Mouse (Mus musculus) forebrain, embryonic 14.5 days (tissue): ENCODE data around the gene Znhit1. TPM values are rescaled to one million over a fixed set of nuclear protein-coding genes. Genes with fewer than 3 reads are reported as not detected.
"Not testable (repeated sequence)": the region's sequence is repeated elsewhere in the genome, so short reads cannot be mapped to it uniquely, and the experiment has no call there.

Source experiments
- ATAC-seq: fragments of 200-750 bp; cut with Nextera tagmentation; 2 replicates; pipeline ENCODE4 v1.8.0; 2017; ENCODE audit warnings: mild to moderate bottlenecking, moderate library complexity
- DNase-seq: peaks from one replicate; pipeline ENCODE4 v3.0.0-alpha.2; 2015; ENCODE audit warnings: low spot score
- H3K27ac ChIP-seq: fragments of 300-500 bp; sonication (generic); 2 replicates; pipeline ENCODE4 v1.5.1; 2014; ENCODE audit warnings: low read depth, mild to moderate bottlenecking, control low read depth, low read length, moderate library complexity
- H3K27me3 ChIP-seq: fragments of 300-500 bp; sonication (generic); replicated peaks from 2 replicates; pipeline ENCODE4 v1.6.1; 2014; ENCODE audit warnings: low read length, control low read depth, mixed read lengths; ENCODE audit not compliant: control insufficient read depth, insufficient read depth
- H3K36me3 ChIP-seq: fragments of 300-500 bp; sonication (generic); 2 replicates; pipeline ENCODE4 v1.6.1; 2014; ENCODE audit warnings: low read length, control low read depth; ENCODE audit not compliant: control insufficient read depth, insufficient read depth
- H3K4me1 ChIP-seq: fragments of 300-500 bp; sonication (generic); 2 replicates; pipeline ENCODE4 v1.6.1; 2014; ENCODE audit warnings: antibody characterized with exemption, low read length, control low read depth; ENCODE audit not compliant: control insufficient read depth, insufficient read depth
- H3K4me2 ChIP-seq: fragments of 300-500 bp; sonication (generic); 2 replicates; pipeline ENCODE4 v1.6.1; 2014; ENCODE audit warnings: mild to moderate bottlenecking, control low read depth, low read length
- H3K4me3 ChIP-seq: fragments of 300-500 bp; sonication (generic); 2 replicates; pipeline ENCODE4 v1.5.1; 2014; ENCODE audit warnings: low read depth, low read length, control low read depth
- H3K9ac ChIP-seq: fragments of 300-500 bp; sonication (generic); 2 replicates; pipeline ENCODE4 v1.6.1; 2014; ENCODE audit warnings: mild to moderate bottlenecking, low read length, control low read depth, moderate library complexity
- H3K9me3 ChIP-seq: fragments of 300-500 bp; sonication (generic); replicated peaks from 2 replicates; pipeline ENCODE4 v1.6.1; 2016; ENCODE audit warnings: low read length, control low read depth, mixed read lengths; ENCODE audit not compliant: control insufficient read depth
- WGBS: fragments of 180-500 bp; shearing (Covaris S2); extraction: QIAGEN DNeasy Blood & Tissue Kit; methylation state at CpG from one replicate; pipeline ENCODE4 v1.1.7; 2014; 5-methylcytosine and 5-hydroxymethylcytosine counted together
- polyA plus RNA-seq: library from polyadenylated mRNA; unstranded; fragments of >200 nt; fragmentation: Nextera tagmentation; extraction: Ambion mirVana; gene quantifications from 2 replicates; pipeline ENCODE4 v1.2.1, GENCODE M21; 2014

Gene Znhit1
- polyA plus RNA-seq, 1 experiment from 2014 or later, result 136 TPM

GRCm38 (mm10) chr5:136953015-136953414 lies 34.8 kb downstream of the Znhit1 start, which contains the start of gene Fis1:
Gene Fis1, plus strand, starts transcription at chr5:136953275.
- peaks cover 9% of the 10 kb centered on the region for H3K4me1 ChIP-seq
- no peaks in the 10 kb centered on the region for H3K9me3 ChIP-seq
- peak within 1 kb of the TSS; percentile 61; the same call in 1 of the 2 replicates for H3K27ac ChIP-seq
- peak; percentile 99 for ATAC-seq
- WGBS, result under 1% methylated on average over 22 of the region's 23 CpGs
- peak within 1 kb of the TSS; percentile 58 for H3K4me3 ChIP-seq
- no peaks in the 10 kb centered on the region for H3K27me3 ChIP-seq
- H3K9ac ChIP-seq, result peak within 1 kb of the TSS; percentile 72
- peak; percentile 99 for DNase-seq
- H3K36me3 ChIP-seq, result peaks cover 3% of the 10 kb centered on the region; the same call in 1 of the 2 replicates
- peak within 1 kb of the TSS; percentile 73 for H3K4me2 ChIP-seq

- no peaks in the 10 kb centered on the region for H3K27me3 ChIP-seq
- no peak overlapping the region for H3K4me2 ChIP-seq
- H3K4me3 ChIP-seq, result no peak overlapping the region
These were observed 35.7 kb downstream of the Znhit1 start for GRCm38 (mm10) chr5:136952153-136952552.

GRCm38 (mm10) chr5:136950521-136950920 lies 37.3 kb downstream of the Znhit1 start:
- DNase-seq (no peak), ATAC-seq (no peak)
- Histone ChIP-seq H3K27me3 (no peaks in the 10 kb centered on the region), H3K4me1 (peaks cover 9% of the 10 kb centered on the region), H3K27ac (no peak overlapping the region), H3K9me3 (no peaks in the 10 kb centered on the region), H3K4me2 (no peak overlapping the region), H3K36me3 (no peaks in the 10 kb centered on the region), H3K4me3 (no peak overlapping the region), H3K9ac (no peak overlapping the region)
- WGBS, result 88% methylated on average over 6 of the region's 6 CpGs

More at GRCm38 (mm10) chr5:136952153-136952552, 35.7 kb downstream of the Znhit1 start:
- 82% methylated on average over 4 of the region's 4 CpGs for WGBS
- Histone ChIP-seq H3K36me3 (no peaks in the 10 kb centered on the region; the same call in 1 of the 2 replicates), H3K27ac (no peak overlapping the region), H3K9ac (no peak overlapping the region), H3K4me1 (peaks cover 9% of the 10 kb centered on the region), H3K9me3 (no peaks in the 10 kb centered on the region)
- DNase-seq (no peak), ATAC-seq (no peak)

GRCm38 (mm10) chr5:136949551-136950336 lies 38.1 kb downstream of the Znhit1 start:
- H3K27me3 ChIP-seq, H3K9ac ChIP-seq, H3K4me1 ChIP-seq, H3K4me3 ChIP-seq, H3K4me2 ChIP-seq, H3K27ac ChIP-seq, H3K9me3 ChIP-seq, H3K36me3 ChIP-seq, ATAC-seq, DNase-seq: not testable (repeated sequence)
- 87% methylated on average over 14 of the region's 14 CpGs for WGBS

GRCm38 (mm10) chr5:136947874-136948273 lies 39.9 kb downstream of the Znhit1 start:
- H3K27ac ChIP-seq, result no peak overlapping the region
- no peaks in the 10 kb centered on the region for H3K4me1 ChIP-seq
- no peaks in the 10 kb centered on the region for H3K27me3 ChIP-seq
- DNase-seq, result no peak
- no peak overlapping the region for H3K4me2 ChIP-seq
- no peak overlapping the region for H3K9ac ChIP-seq
- H3K36me3 ChIP-seq, result no peaks in the 10 kb centered on the region
- no peak for ATAC-seq
- H3K9me3 ChIP-seq, result no peaks in the 10 kb centered on the region
- H3K4me3 ChIP-seq, result no peak overlapping the region

- no peak for DNase-seq
- Histone ChIP-seq H3K4me3 (no peak overlapping the region), H3K4me2 (no peak overlapping the region), H3K27ac (no peak overlapping the region), H3K9me3 (no peaks in the 10 kb centered on the region), H3K9ac (no peak overlapping the region), H3K36me3 (no peaks in the 10 kb centered on the region), H3K27me3 (no peaks in the 10 kb centered on the region), H3K4me1 (no peaks in the 10 kb centered on the region)
- no peak for ATAC-seq
- 85% methylated on average over 12 of the region's 12 CpGs for WGBS
These were observed 42.7 kb downstream of the Znhit1 start for GRCm38 (mm10) chr5:136945084-136945483.

- no peak overlapping the region for H3K9ac ChIP-seq
- ATAC-seq (no peak), DNase-seq (no peak)
- no peak overlapping the region for H3K4me2 ChIP-seq
- H3K27me3 ChIP-seq, result no peaks in the 10 kb centered on the region
- H3K4me1 ChIP-seq, result no peaks in the 10 kb centered on the region
- 0 out of 2 replicates have a peak, but pooled peaks cover 2% of the 10 kb centered on the region for H3K9me3 ChIP-seq
- WGBS, result 88% methylated on average over 2 of the region's 2 CpGs
- H3K4me3 ChIP-seq, result no peak overlapping the region
- H3K27ac ChIP-seq, result no peak overlapping the region
- no peaks in the 10 kb centered on the region for H3K36me3 ChIP-seq
These were observed 44.4 kb downstream of the Znhit1 start for GRCm38 (mm10) chr5:136943382-136943781.

- ATAC-seq (no peak), DNase-seq (no peak)
- no peak overlapping the region for H3K27ac ChIP-seq
These were observed 45.0 kb downstream of the Znhit1 start for GRCm38 (mm10) chr5:136942781-136943180.

More at GRCm38 (mm10) chr5:136942781-136943180, 45.0 kb downstream of the Znhit1 start:
- Histone ChIP-seq H3K27me3 (no peaks in the 10 kb centered on the region), H3K9ac (no peak overlapping the region), H3K4me2 (no peak overlapping the region), H3K9me3 (0 out of 2 replicates have a peak, but pooled peaks cover 2% of the 10 kb centered on the region), H3K36me3 (no peaks in the 10 kb centered on the region), H3K4me3 (no peak overlapping the region), H3K4me1 (no peaks in the 10 kb centered on the region)
- WGBS, result 85% methylated on average over 3 of the region's 3 CpGs
